Comparison of ENCODE assay signal across 9 mouse cellular contexts in genomic region chr7:62261688-62262114, GRCm38 (mm10).
DNase-seq lines count a peak whose midpoint lies in the region; ATAC-seq lines count a peak whose summit lies in the region.
"Had no signal": no experiment of that assay in that cellular context is flagged by ENCODE, and none has a peak within 500 bp of the region (broad histone marks: within the 10 kb centered on the region; RNA-seq: fewer than 3 reads in every experiment).

No protein-coding gene starts in this region.

- H3K4me2 ChIP-seq in forebrain, embryonic 12.5 days: peak overlapping the region; percentile 17; the same call in 1 of the 2 replicates
- no peak overlapping the region for H3K4me2 ChIP-seq in neural tube, embryonic 12.5 days (replicated peaks)
- H3K4me2 ChIP-seq in heart, embryonic 11.5 days: no peak overlapping the region

- no peaks in the 10 kb centered on the region for H3K36me3 ChIP-seq in forebrain, embryonic 12.5 days (replicated peaks)
- no peaks in the 10 kb centered on the region for H3K36me3 ChIP-seq in neural tube, embryonic 12.5 days
- no peaks in the 10 kb centered on the region for H3K36me3 ChIP-seq in heart, embryonic 11.5 days (ENCODE audit: control insufficient read depth, insufficient read depth, low read length)

- no peaks in the 10 kb centered on the region for H3K27me3 ChIP-seq in forebrain, embryonic 12.5 days
- no peaks in the 10 kb centered on the region for H3K27me3 ChIP-seq in neural tube, embryonic 12.5 days (replicated peaks)
- no peaks in the 10 kb centered on the region for H3K27me3 ChIP-seq in heart, embryonic 11.5 days (ENCODE audit: control insufficient read depth, insufficient read depth, low read length)

- ATAC-seq in forebrain, embryonic 12.5 days (ENCODE audit: low FRiP score): peak; percentile 95
- peak; percentile 93 for ATAC-seq in neural tube, embryonic 12.5 days (ENCODE audit: low FRiP score, low read depth)
- no peak for ATAC-seq in heart, embryonic 11.5 days (replicated peaks; ENCODE audit: insufficient number of reproducible peaks, low FRiP score, low TSS enrichment)
- ATAC-seq: lung, postnatal 0 days had no signal

- H3K9ac ChIP-seq in forebrain, embryonic 12.5 days: no peak overlapping the region
- no peak overlapping the region for H3K9ac ChIP-seq in neural tube, embryonic 12.5 days
- no peak overlapping the region for H3K9ac ChIP-seq in heart, embryonic 11.5 days (ENCODE audit: low read depth, low read length)

- peak; percentile 4 for DNase-seq in layer of hippocampus, adult 11-12 months (ENCODE audit: low spot score)
- DNase-seq in layer of hippocampus, adult 9-11 months: no peak
- peak; percentile 13 to 30 for DNase-seq in layer of hippocampus, postnatal 14 days (ENCODE audit: low spot score in 2 of 2)
- DNase-seq in cerebellum, postnatal 25 days: no peak
- no peak for DNase-seq in cerebellum, adult 18-20 months

- peak overlapping the region; percentile 80 for H3K27ac ChIP-seq in forebrain, embryonic 12.5 days
- 0 out of 2 replicates have a peak overlapping the region, but pooled peaks have one; percentile 16 for H3K27ac ChIP-seq in neural tube, embryonic 12.5 days
- no peak overlapping the region for H3K27ac ChIP-seq in heart, embryonic 11.5 days (ENCODE audit: low read depth, low read length)

- WGBS in forebrain, embryonic 12.5 days: 36% methylated on average over 8 of the region's 8 CpGs
- WGBS in neural tube, embryonic 12.5 days: 32% methylated on average over 8 of the region's 8 CpGs
- 37% methylated on average over 8 of the region's 8 CpGs for WGBS in heart, embryonic 11.5 days (ENCODE audit: insufficient replicate concordance)

- H3K9me3 ChIP-seq in forebrain, embryonic 12.5 days: 0 out of 2 replicates have a peak, but pooled peaks cover 3% of the 10 kb centered on the region
- H3K9me3 ChIP-seq in neural tube, embryonic 12.5 days: no peaks in the 10 kb centered on the region
- H3K9me3 ChIP-seq in heart, embryonic 11.5 days (replicated peaks; ENCODE audit: control insufficient read depth, low read length): no peaks in the 10 kb centered on the region

- H3K4me3 ChIP-seq in forebrain, embryonic 12.5 days (replicated peaks): no peak overlapping the region
- no peak overlapping the region for H3K4me3 ChIP-seq in neural tube, embryonic 12.5 days
- H3K4me3 ChIP-seq in heart, embryonic 11.5 days (ENCODE audit: low read depth, low read length): no peak overlapping the region

- H3K4me1 ChIP-seq in forebrain, embryonic 12.5 days: peaks cover 5% of the 10 kb centered on the region
- H3K4me1 ChIP-seq in neural tube, embryonic 12.5 days: no peaks in the 10 kb centered on the region
- H3K4me1 ChIP-seq in heart, embryonic 11.5 days (ENCODE audit: control insufficient read depth, insufficient read depth, low read length): no peaks in the 10 kb centered on the region

Comparison
In these comparisons a context has a peak if more than half of its experiments do, and no peak if none do; other contexts are left out.
1. DNase-seq: peak in layer of hippocampus, adult 11-12 months (single experiment) and layer of hippocampus, postnatal 14 days (2 of 2); none in layer of hippocampus, adult 9-11 months (single experiment), cerebellum, postnatal 25 days (0 of 2) and cerebellum, adult 18-20 months (0 of 2).